In genomic region chr16:35742251-35742937, GRCm38 (mm10) we compare ENCODE assay signal across 17 mouse cellular contexts. TPM values are rescaled to one million over a fixed set of nuclear protein-coding genes. Genes with fewer than 3 reads are reported as not detected.
DNase-seq lines count a peak whose midpoint lies in the region; ATAC-seq and TF ChIP-seq lines count a peak whose summit lies in the region.
"Had no signal": no experiment of that assay in that cellular context is flagged by ENCODE, and none has a peak within 500 bp of the region (broad histone marks: within the 10 kb centered on the region; RNA-seq: fewer than 3 reads in every experiment).

No protein-coding gene starts in this region.

- no peak for ATAC-seq in forebrain, embryonic 16.5 days
- ATAC-seq in stomach, postnatal 0 days (ENCODE audit: low FRiP score, low TSS enrichment) = no peak
- ATAC-seq in hindbrain, embryonic 13.5 days (ENCODE audit: low FRiP score) = no peak
- ATAC-seq: forebrain, embryonic 15.5 days; intestine, embryonic 16.5 days had no signal

- H3K4me3 ChIP-seq in liver, adult 2 months (ENCODE audit: insufficient read depth, low read depth, low read length) = no peak overlapping the region
- no peak overlapping the region for H3K4me3 ChIP-seq in thymus, adult 2 months (ENCODE audit: control insufficient read depth, insufficient read depth, low read length)
- no peak overlapping the region for H3K4me3 ChIP-seq in forebrain, embryonic 16.5 days (replicated peaks; ENCODE audit: low read length)
- H3K4me3 ChIP-seq in stomach, postnatal 0 days (ENCODE audit: low read depth, low read length) = no peak overlapping the region
- H3K4me3 ChIP-seq in hindbrain, embryonic 13.5 days = no peak overlapping the region
- H3K4me3 ChIP-seq: embryonic facial prominence, embryonic 15.5 days; forebrain, embryonic 15.5 days; liver, embryonic 13.5 days; megakaryocyte, embryonic 14.5 days; myocyte had no signal

- no peak overlapping the region for H3K4me2 ChIP-seq in forebrain, embryonic 16.5 days (ENCODE audit: low read length)
- H3K4me2 ChIP-seq in stomach, postnatal 0 days (replicated peaks; ENCODE audit: low read depth) = no peak overlapping the region
- no peak overlapping the region for H3K4me2 ChIP-seq in hindbrain, embryonic 13.5 days
- H3K4me2 ChIP-seq: embryonic facial prominence, embryonic 15.5 days; forebrain, embryonic 15.5 days; liver, embryonic 13.5 days had no signal

- TF ChIP-seq EP300 in stomach, postnatal 0 days (optimal IDR thresholded peaks at IDR 0.05) = no peak

- H3K27ac ChIP-seq in liver, adult 2 months (replicated peaks; ENCODE audit: insufficient read depth, low read depth, low read length) = peak overlapping the region; percentile 42; the same call in 1 of the 2 replicates
- peak overlapping the region; percentile 86 for H3K27ac ChIP-seq in thymus, adult 2 months (ENCODE audit: control insufficient read depth, insufficient read depth, low read length)
- H3K27ac ChIP-seq in forebrain, embryonic 16.5 days (ENCODE audit: low read length) = no peak overlapping the region
- no peak overlapping the region for H3K27ac ChIP-seq in stomach, postnatal 0 days (replicated peaks)
- H3K27ac ChIP-seq in hindbrain, embryonic 13.5 days = no peak overlapping the region
- H3K27ac ChIP-seq: embryonic facial prominence, embryonic 15.5 days; forebrain, embryonic 15.5 days; liver, embryonic 13.5 days had no signal

- no peak overlapping the region for H3K9ac ChIP-seq in liver, adult 2 months (ENCODE audit: low read depth, low read length)
- H3K9ac ChIP-seq in forebrain, embryonic 16.5 days (replicated peaks; ENCODE audit: low read depth, low read length) = no peak overlapping the region
- no peak overlapping the region for H3K9ac ChIP-seq in stomach, postnatal 0 days (ENCODE audit: low read length)
- no peak overlapping the region for H3K9ac ChIP-seq in hindbrain, embryonic 13.5 days
- H3K9ac ChIP-seq: embryonic facial prominence, embryonic 15.5 days; forebrain, embryonic 15.5 days; liver, embryonic 13.5 days had no signal

- TF ChIP-seq CTCF in liver, adult 2 months (IDR thresholded peaks at IDR 0.05; ENCODE audit: low read depth, low read length) = no peak
- TF ChIP-seq CTCF in thymus, adult 2 months (IDR thresholded peaks at IDR 0.05; ENCODE audit: borderline replicate concordance, control insufficient read depth, extremely low read depth, insufficient read depth, low read length, poor library complexity) = no peak
- no peak for TF ChIP-seq CTCF in stomach, postnatal 0 days (IDR thresholded peaks at IDR 0.05; ENCODE audit: low read depth)

- 61% methylated on average over 12 of the region's 12 CpGs for WGBS in liver, adult 2 months
- 14% methylated on average over 12 of the region's 12 CpGs for WGBS in thymus, adult 2 months
- 94% methylated on average over 12 of the region's 12 CpGs for WGBS in forebrain, embryonic 16.5 days
- WGBS in stomach, postnatal 0 days = 78% methylated on average over 12 of the region's 12 CpGs
- WGBS in hindbrain, embryonic 13.5 days = 93% methylated on average over 12 of the region's 12 CpGs

- H3K36me3 ChIP-seq in liver, adult 2 months (ENCODE audit: control insufficient read depth, insufficient read depth, low read length) = peaks cover 2% of the 10 kb centered on the region; the same call in 1 of the 2 replicates
- no peaks in the 10 kb centered on the region for H3K36me3 ChIP-seq in thymus, adult 2 months (ENCODE audit: control insufficient read depth, insufficient read depth, low read length)
- no peaks in the 10 kb centered on the region for H3K36me3 ChIP-seq in forebrain, embryonic 16.5 days (ENCODE audit: control insufficient read depth, insufficient read depth)
- H3K36me3 ChIP-seq in stomach, postnatal 0 days (ENCODE audit: control insufficient read depth, insufficient read depth, low read length) = no peaks in the 10 kb centered on the region
- no peaks in the 10 kb centered on the region; the same call in 1 of the 2 replicates for H3K36me3 ChIP-seq in hindbrain, embryonic 13.5 days
- H3K36me3 ChIP-seq: embryonic facial prominence, embryonic 15.5 days; forebrain, embryonic 15.5 days; liver, embryonic 13.5 days had no signal

- H3K4me1 ChIP-seq in liver, adult 2 months (ENCODE audit: control insufficient read depth, insufficient read depth, low read length) = peaks cover 23% of the 10 kb centered on the region
- peaks cover 52% of the 10 kb centered on the region for H3K4me1 ChIP-seq in thymus, adult 2 months (replicated peaks; ENCODE audit: control insufficient read depth, insufficient read depth, low read length)
- H3K4me1 ChIP-seq in forebrain, embryonic 16.5 days (replicated peaks; ENCODE audit: control insufficient read depth, insufficient read depth, low read length) = peaks cover 11% of the 10 kb centered on the region
- no peaks in the 10 kb centered on the region for H3K4me1 ChIP-seq in stomach, postnatal 0 days (replicated peaks; ENCODE audit: control insufficient read depth, insufficient read depth)
- peaks cover 16% of the 10 kb centered on the region for H3K4me1 ChIP-seq in hindbrain, embryonic 13.5 days (replicated peaks)
- H3K4me1 ChIP-seq: liver, embryonic 13.5 days had no signal

- peak; percentile 72 for DNase-seq in liver, adult 2 months (ENCODE audit: extremely low read depth, low read depth, low spot score)
- no peak for DNase-seq in liver
- DNase-seq in CD4-positive, CD25-positive, alpha-beta regulatory T cell, adult 2 months (ENCODE audit: low read depth, low spot score) = peak; percentile 67
- peak; percentile 74 for DNase-seq in induced T-regulatory cell, adult 2 months (ENCODE audit: low read depth)
- peak; percentile 36 for DNase-seq in thymus, adult 2 months
- no peak for DNase-seq in stomach, postnatal 0 days (ENCODE audit: low spot score)
- DNase-seq: adrenal gland, postnatal 10 days; cerebellum, postnatal 25 days; kidney, postnatal 36 days; liver, embryonic 13.5 days had no signal

- H3K79me2 ChIP-seq in liver, adult 2 months (ENCODE audit: control insufficient read depth, insufficient read depth, low read length) = peaks cover 10% of the 10 kb centered on the region; the same call in 1 of the 2 replicates

- H3K9me3 ChIP-seq in forebrain, embryonic 16.5 days (ENCODE audit: control insufficient read depth, low read length) = no peaks in the 10 kb centered on the region
- no peaks in the 10 kb centered on the region for H3K9me3 ChIP-seq in stomach, postnatal 0 days (ENCODE audit: control insufficient read depth, low read length)
- no peaks in the 10 kb centered on the region for H3K9me3 ChIP-seq in hindbrain, embryonic 13.5 days
- H3K9me3 ChIP-seq: embryonic facial prominence, embryonic 15.5 days; forebrain, embryonic 15.5 days; liver, embryonic 13.5 days; megakaryocyte, embryonic 14.5 days had no signal

- no peak for TF ChIP-seq POLR2A in liver, adult 2 months (IDR thresholded peaks at IDR 0.05; ENCODE audit: extremely low read depth, insufficient read depth, low read length)
- no peak for TF ChIP-seq POLR2A in thymus, adult 2 months (IDR thresholded peaks at IDR 0.05; ENCODE audit: control insufficient read depth, extremely low read depth, insufficient read depth, low read length, poor library complexity)

- H3K27me3 ChIP-seq in liver, adult 2 months (ENCODE audit: control insufficient read depth, insufficient read depth, low read length) = no peaks in the 10 kb centered on the region
- no peaks in the 10 kb centered on the region for H3K27me3 ChIP-seq in thymus, adult 2 months (ENCODE audit: control insufficient read depth, insufficient read depth, low read length)
- H3K27me3 ChIP-seq in forebrain, embryonic 16.5 days (replicated peaks; ENCODE audit: control insufficient read depth, insufficient read depth, low read length) = no peaks in the 10 kb centered on the region
- H3K27me3 ChIP-seq in stomach, postnatal 0 days (ENCODE audit: control insufficient read depth, insufficient read depth, low read length) = no peaks in the 10 kb centered on the region
- no peaks in the 10 kb centered on the region for H3K27me3 ChIP-seq in hindbrain, embryonic 13.5 days
- H3K27me3 ChIP-seq: embryonic facial prominence, embryonic 15.5 days; forebrain, embryonic 15.5 days; liver, embryonic 13.5 days had no signal

RNA-seq across cellular contexts. Expression of gene Dirc2, which starts 26.8 kb away (rescaled TPM):
- 13.8 and 15.5 TPM in 2 replicates for total RNA-seq in liver, adult 2 months (2014; rRNA removed)
- 22.1 and 26.1 TPM in 2 replicates for polyA plus RNA-seq in liver, adult 2 months (2012; rRNA removed)
- polyA plus RNA-seq in thymus, adult 2 months (2012; rRNA removed) = 39.6 and 43.2 TPM in 2 replicates
- 36.4 and 40.1 TPM in 2 replicates for polyA plus RNA-seq in forebrain, embryonic 16.5 days (2015; fragmentation: Nextera tagmentation; extraction: Ambion mirVana)
- 10.9 and 11.5 TPM in 2 replicates for polyA plus RNA-seq in stomach, postnatal 0 days (2015; fragmentation: Nextera tagmentation; extraction: Ambion mirVana)
- 27.1 and 30.8 TPM in 2 replicates for polyA plus RNA-seq in hindbrain, embryonic 13.5 days (2015; fragmentation: Nextera tagmentation; extraction: Ambion mirVana)

RNA-seq across cellular contexts. Expression of gene Hspbap1, which starts 27.8 kb away (rescaled TPM):
- total RNA-seq in liver, adult 2 months (2014; rRNA removed) = 1.9 and 2.0 TPM in 2 replicates
- polyA plus RNA-seq in liver, adult 2 months (2012; rRNA removed) = 1.7 TPM in 2 replicates
- 12.9 and 16.0 TPM in 2 replicates for polyA plus RNA-seq in thymus, adult 2 months (2012; rRNA removed)
- polyA plus RNA-seq in forebrain, embryonic 16.5 days (2015; fragmentation: Nextera tagmentation; extraction: Ambion mirVana) = 21.8 and 25.5 TPM in 2 replicates
- 6.8 and 7.1 TPM in 2 replicates for polyA plus RNA-seq in stomach, postnatal 0 days (2015; fragmentation: Nextera tagmentation; extraction: Ambion mirVana)
- polyA plus RNA-seq in hindbrain, embryonic 13.5 days (2015; fragmentation: Nextera tagmentation; extraction: Ambion mirVana) = 18.6 and 18.8 TPM in 2 replicates

Comparison
In these comparisons a context has a peak if more than half of its experiments do, and no peak if none do; other contexts are left out.
1. DNase-seq: peak in liver, adult 2 months (single experiment), CD4-positive, CD25-positive, alpha-beta regulatory T cell, adult 2 months (single experiment), induced T-regulatory cell, adult 2 months (single experiment) and thymus, adult 2 months (single experiment); none in liver (single experiment) and stomach, postnatal 0 days (single experiment).
2. H3K27ac ChIP-seq: peak in liver, adult 2 months (single experiment) and thymus, adult 2 months (single experiment); none in forebrain, embryonic 16.5 days (single experiment), stomach, postnatal 0 days (single experiment) and hindbrain, embryonic 13.5 days (single experiment).